Mouse (Mus musculus): Measurements from ENCODE around the gene Ccdc162. TPM values are rescaled to one million over a fixed set of nuclear protein-coding genes. Genes with fewer than 3 reads are reported as not detected.
"Not testable (repeated sequence)": the region's sequence is repeated elsewhere in the genome, so short reads cannot be mapped to it uniquely, and the experiment has no call there.

Ccdc162 gene
- polyA plus RNA-seq, 1 experiment from 2014 or later = 0.51 TPM

DNA sequence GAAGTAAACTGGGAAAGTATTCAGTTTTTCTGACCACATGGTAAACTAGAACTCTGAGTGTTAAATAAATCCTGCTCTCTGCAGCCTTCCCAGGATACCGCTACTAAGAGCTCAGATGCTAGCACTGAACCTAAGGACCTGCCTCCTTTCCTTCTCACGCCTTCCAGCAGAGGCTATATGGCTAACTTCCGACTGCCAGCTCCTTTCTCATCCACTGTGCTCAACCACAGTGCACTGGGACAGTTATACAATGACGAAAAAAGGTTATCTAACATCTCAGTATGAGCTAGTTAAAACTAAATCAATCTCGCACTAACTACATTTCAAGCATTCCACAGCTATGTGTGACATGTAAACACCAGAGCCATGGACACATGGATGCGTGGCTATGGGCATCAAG, 41.2 kb downstream of the Ccdc162 start:
- 35% methylated on average over 6 of the region's 6 CpGs for WGBS
- H3K27me3 ChIP-seq (ENCODE audit: control insufficient read depth, insufficient read depth, low read length) = no peaks in the 10 kb centered on the region
- no peak for ATAC-seq (ENCODE audit: insufficient number of reproducible peaks, insufficient read depth, low FRiP score, low read depth)

DNA sequence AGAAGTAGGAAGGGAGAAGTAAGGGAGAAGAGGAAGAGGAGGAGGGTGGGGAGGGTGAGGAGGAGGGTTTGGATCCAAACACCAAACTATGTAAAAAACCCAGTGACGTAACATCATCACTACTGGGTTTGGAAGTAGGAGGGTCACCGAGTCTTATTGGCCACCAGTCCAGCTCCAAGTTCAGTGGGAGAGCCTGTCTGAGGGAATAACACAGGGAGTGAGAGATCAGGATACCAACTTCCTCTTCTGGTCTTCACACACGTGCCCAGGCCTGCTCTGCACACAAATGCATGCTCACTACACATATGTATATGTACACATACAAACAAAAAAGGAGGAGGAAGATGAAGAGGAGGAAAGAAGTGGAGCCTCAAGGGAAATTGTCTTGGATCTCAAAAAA, 42.1 kb downstream of the Ccdc162 start:
- H3K9me3 ChIP-seq (ENCODE audit: control insufficient read depth, low read depth, low read length) = no peaks in the 10 kb centered on the region
- H3K4me1 ChIP-seq (ENCODE audit: control insufficient read depth, insufficient read depth, low read length) = peaks cover 4% of the 10 kb centered on the region; the same call in 1 of the 2 replicates
- no peak for ATAC-seq (ENCODE audit: insufficient number of reproducible peaks, insufficient read depth, low FRiP score, low read depth)
- no peaks in the 10 kb centered on the region for H3K27me3 ChIP-seq (ENCODE audit: control insufficient read depth, insufficient read depth, low read length)
- no peak overlapping the region for H3K27ac ChIP-seq (ENCODE audit: low read length)
- H3K4me3 ChIP-seq (ENCODE audit: low read depth, low read length) = no peak overlapping the region
- H3K36me3 ChIP-seq (ENCODE audit: control insufficient read depth, insufficient read depth, low read length) = no peaks in the 10 kb centered on the region
- WGBS = 68% methylated on average over 3 of the region's 3 CpGs
- no peak overlapping the region for H3K4me2 ChIP-seq (replicated peaks; ENCODE audit: low read depth, low read length)
- H3K9ac ChIP-seq (replicated peaks; ENCODE audit: low read depth, low read length) = no peak overlapping the region

More for the DNA sequence above, 41.2 kb downstream of the Ccdc162 start:
- Histone ChIP-seq H3K9ac (replicated peaks; ENCODE audit: low read depth, low read length) (no peak overlapping the region), H3K4me3 (ENCODE audit: low read depth, low read length) (no peak overlapping the region), H3K4me2 (replicated peaks; ENCODE audit: low read depth, low read length) (no peak overlapping the region), H3K9me3 (ENCODE audit: control insufficient read depth, low read depth, low read length) (no peaks in the 10 kb centered on the region), H3K27ac (ENCODE audit: low read length) (no peak overlapping the region), H3K36me3 (ENCODE audit: control insufficient read depth, insufficient read depth, low read length) (no peaks in the 10 kb centered on the region), H3K4me1 (ENCODE audit: control insufficient read depth, insufficient read depth, low read length) (peaks cover 4% of the 10 kb centered on the region; the same call in 1 of the 2 replicates)

DNA sequence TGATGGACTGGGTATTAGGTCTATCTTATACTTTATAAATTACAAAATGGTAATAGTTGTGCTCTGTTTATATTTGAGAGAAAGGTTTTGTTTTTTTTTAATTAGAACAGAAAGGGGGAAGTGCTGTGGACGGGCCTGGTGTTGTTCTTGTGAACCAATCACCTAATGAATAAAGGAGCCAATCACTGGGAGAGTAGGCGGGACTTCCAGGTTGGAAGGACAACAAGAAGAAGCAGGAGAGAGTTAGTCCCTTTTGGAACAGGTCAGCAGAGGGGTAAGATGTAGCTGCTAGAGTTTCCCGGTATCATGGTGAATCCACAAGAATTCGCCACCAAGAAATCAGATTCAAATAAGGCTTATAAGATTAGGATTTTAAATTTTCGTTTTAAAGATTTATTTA, 46.2 kb downstream of the Ccdc162 start:
- Histone ChIP-seq H3K4me2 (replicated peaks; ENCODE audit: low read depth, low read length) (no peak overlapping the region), H3K4me1 (ENCODE audit: control insufficient read depth, insufficient read depth, low read length) (no peaks in the 10 kb centered on the region), H3K27me3 (ENCODE audit: control insufficient read depth, insufficient read depth, low read length) (no peaks in the 10 kb centered on the region), H3K9me3 (ENCODE audit: control insufficient read depth, low read depth, low read length) (no peaks in the 10 kb centered on the region), H3K4me3 (ENCODE audit: low read depth, low read length) (no peak overlapping the region), H3K36me3 (ENCODE audit: control insufficient read depth, insufficient read depth, low read length) (no peaks in the 10 kb centered on the region), H3K9ac (replicated peaks; ENCODE audit: low read depth, low read length) (no peak overlapping the region), H3K27ac (ENCODE audit: low read length) (no peak overlapping the region)
- WGBS = 79% methylated on average over 5 of the region's 5 CpGs
- no peak for ATAC-seq (ENCODE audit: insufficient number of reproducible peaks, insufficient read depth, low FRiP score, low read depth)

DNA sequence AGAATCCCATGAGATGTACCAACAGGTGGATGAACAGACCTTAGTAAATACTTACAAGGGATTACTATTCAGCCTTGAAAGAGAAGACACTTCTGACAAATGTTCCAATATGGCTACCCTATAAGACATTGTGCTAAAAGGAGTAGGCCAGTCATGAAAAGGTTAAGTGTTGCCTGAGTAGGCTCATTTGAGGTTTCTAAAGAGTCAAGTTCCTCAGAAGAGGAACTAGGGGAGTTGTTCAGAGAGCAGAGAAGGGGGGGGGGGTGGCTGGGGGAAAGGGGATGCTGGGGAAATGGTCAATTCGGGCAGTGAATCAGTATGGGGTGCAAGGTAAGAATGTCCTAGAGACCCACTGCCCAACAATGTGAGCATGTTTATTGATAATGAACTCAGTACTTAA, 50.9 kb downstream of the Ccdc162 start:
- 92% methylated on average over 1 of the region's 1 CpGs for WGBS
- Histone ChIP-seq H3K27me3 (ENCODE audit: control insufficient read depth, insufficient read depth, low read length) (no peaks in the 10 kb centered on the region), H3K4me3 (ENCODE audit: low read depth, low read length) (no peak overlapping the region), H3K4me2 (replicated peaks; ENCODE audit: low read depth, low read length) (no peak overlapping the region), H3K9me3 (ENCODE audit: control insufficient read depth, low read depth, low read length) (no peaks in the 10 kb centered on the region), H3K9ac (replicated peaks; ENCODE audit: low read depth, low read length) (no peak overlapping the region), H3K4me1 (ENCODE audit: control insufficient read depth, insufficient read depth, low read length) (no peaks in the 10 kb centered on the region), H3K27ac (ENCODE audit: low read length) (no peak overlapping the region), H3K36me3 (ENCODE audit: control insufficient read depth, insufficient read depth, low read length) (no peaks in the 10 kb centered on the region)
- ATAC-seq (ENCODE audit: insufficient number of reproducible peaks, insufficient read depth, low FRiP score, low read depth) = no peak

DNA sequence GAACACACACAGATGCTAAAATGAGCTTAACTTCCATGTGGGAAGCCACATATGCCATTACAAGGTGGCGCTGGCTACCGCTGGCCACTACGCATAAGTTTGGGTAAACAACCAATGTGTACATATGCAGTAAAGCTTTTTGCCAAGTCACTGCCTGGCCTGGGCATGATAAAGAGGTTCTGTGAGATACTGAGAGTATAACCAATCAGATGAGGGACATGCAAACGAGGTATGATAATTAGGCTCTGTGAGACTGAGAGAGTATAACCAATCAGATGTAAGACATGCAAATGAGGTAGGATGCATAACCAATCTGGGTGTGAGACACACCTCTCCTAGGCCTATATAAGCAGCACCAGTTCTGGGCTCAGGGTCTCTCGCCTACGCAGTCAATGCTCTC, 56.8 kb downstream of the Ccdc162 start:
- 88% methylated on average over 6 of the region's 6 CpGs for WGBS
- not testable (repeated sequence) for H3K36me3 ChIP-seq (ENCODE audit: control insufficient read depth, insufficient read depth, low read length); H3K9ac ChIP-seq (replicated peaks; ENCODE audit: low read depth, low read length); H3K27me3 ChIP-seq (ENCODE audit: control insufficient read depth, insufficient read depth, low read length); H3K4me1 ChIP-seq (ENCODE audit: control insufficient read depth, insufficient read depth, low read length); ATAC-seq (ENCODE audit: insufficient number of reproducible peaks, insufficient read depth, low FRiP score, low read depth); H3K4me2 ChIP-seq (replicated peaks; ENCODE audit: low read depth, low read length); H3K27ac ChIP-seq (ENCODE audit: low read length); H3K9me3 ChIP-seq (ENCODE audit: control insufficient read depth, low read depth, low read length); H3K4me3 ChIP-seq (ENCODE audit: low read depth, low read length)

DNA sequence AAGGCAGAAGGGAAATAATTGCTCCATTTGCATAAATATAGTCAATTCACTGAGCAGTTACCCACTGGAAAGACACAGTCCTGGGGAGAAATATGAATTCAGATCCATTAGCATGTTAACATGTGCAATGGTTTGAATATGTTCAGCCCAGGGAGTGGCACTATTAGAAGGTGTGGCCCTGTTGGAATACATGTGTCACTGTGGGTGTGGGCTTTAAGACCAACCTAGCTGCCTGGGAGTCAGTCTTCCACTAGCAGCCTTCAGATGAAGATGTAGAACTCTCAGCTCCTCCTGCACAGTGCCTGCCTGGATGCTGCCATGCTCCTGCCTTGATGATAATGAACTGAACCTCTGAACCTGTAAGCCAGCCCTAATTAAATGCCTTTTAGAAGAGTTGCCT, 60.8 kb downstream of the Ccdc162 start:
- H3K9me3 ChIP-seq (ENCODE audit: control insufficient read depth, low read depth, low read length); H3K27me3 ChIP-seq (ENCODE audit: control insufficient read depth, insufficient read depth, low read length); H3K9ac ChIP-seq (replicated peaks; ENCODE audit: low read depth, low read length); H3K4me3 ChIP-seq (ENCODE audit: low read depth, low read length); ATAC-seq (ENCODE audit: insufficient number of reproducible peaks, insufficient read depth, low FRiP score, low read depth); H3K4me2 ChIP-seq (replicated peaks; ENCODE audit: low read depth, low read length); H3K36me3 ChIP-seq (ENCODE audit: control insufficient read depth, insufficient read depth, low read length); H3K27ac ChIP-seq (ENCODE audit: low read length): not testable (repeated sequence)
- H3K4me1 ChIP-seq (ENCODE audit: control insufficient read depth, insufficient read depth, low read length) = peaks cover 10% of the 10 kb centered on the region

DNA sequence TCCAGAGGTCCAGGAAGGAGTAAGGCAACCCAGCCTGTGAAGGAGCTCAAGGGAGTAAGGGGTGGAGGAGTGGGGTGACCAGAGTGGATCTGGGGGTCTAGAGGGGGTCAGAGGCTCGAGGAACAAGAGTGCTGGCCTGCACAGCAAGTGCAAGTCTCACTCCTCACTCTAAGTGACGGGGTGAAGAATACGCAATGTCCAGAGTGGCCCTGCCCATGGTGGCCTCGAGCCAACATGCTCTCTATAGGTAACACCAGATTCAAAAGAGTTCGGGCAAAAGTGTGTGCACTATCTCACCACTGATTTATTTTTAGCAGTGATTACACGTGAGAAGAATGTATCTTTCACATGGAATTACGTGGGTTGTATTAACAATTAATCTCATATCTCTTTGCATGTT, 63.4 kb downstream of the Ccdc162 start:
- Histone ChIP-seq H3K27me3 (ENCODE audit: control insufficient read depth, insufficient read depth, low read length) (no peaks in the 10 kb centered on the region), H3K4me1 (ENCODE audit: control insufficient read depth, insufficient read depth, low read length) (peaks cover 10% of the 10 kb centered on the region), H3K4me3 (ENCODE audit: low read depth, low read length) (no peak overlapping the region), H3K36me3 (ENCODE audit: control insufficient read depth, insufficient read depth, low read length) (no peaks in the 10 kb centered on the region), H3K4me2 (replicated peaks; ENCODE audit: low read depth, low read length) (0 out of 2 replicates have a peak overlapping the region, but pooled peaks have one; percentile 3), H3K9ac (replicated peaks; ENCODE audit: low read depth, low read length) (no peak overlapping the region), H3K9me3 (ENCODE audit: control insufficient read depth, low read depth, low read length) (no peaks in the 10 kb centered on the region), H3K27ac (ENCODE audit: low read length) (no peak overlapping the region)
- 43% methylated on average over 7 of the region's 7 CpGs for WGBS
- ATAC-seq (ENCODE audit: insufficient number of reproducible peaks, insufficient read depth, low FRiP score, low read depth) = no peak

DNA sequence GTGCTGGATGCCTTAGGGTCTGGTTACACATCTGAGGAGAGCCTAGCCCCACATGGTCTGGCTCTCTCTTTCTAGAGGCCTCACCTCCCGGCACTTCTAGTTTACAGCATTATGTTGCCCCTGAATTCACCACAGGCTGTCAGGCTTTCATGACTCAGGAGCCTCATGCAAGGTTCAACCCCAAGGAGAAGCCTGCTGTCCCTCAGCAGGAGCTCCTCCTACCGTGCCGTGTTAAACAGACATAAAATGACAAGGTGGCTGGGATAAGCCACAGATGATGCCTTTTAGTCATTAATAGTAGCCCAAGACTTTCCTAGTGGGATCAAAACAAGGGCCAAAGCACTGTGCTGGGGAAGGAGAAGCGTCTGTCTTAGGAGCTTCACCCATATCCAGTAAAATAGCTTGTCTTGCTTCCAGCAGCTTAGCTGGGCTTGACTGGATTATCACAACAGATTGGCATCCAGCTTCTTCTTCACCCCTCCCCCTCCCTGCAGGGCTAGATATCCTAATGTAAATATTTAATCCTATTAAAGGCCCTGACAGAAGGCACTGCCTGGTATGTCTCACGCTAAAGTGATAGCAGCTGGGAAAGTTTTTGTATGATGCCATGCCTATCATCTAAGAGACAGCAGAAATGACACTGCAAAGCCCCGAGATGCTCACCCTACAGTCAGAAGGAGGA, 64.2 kb downstream of the Ccdc162 start:
- ATAC-seq (ENCODE audit: insufficient number of reproducible peaks, insufficient read depth, low FRiP score, low read depth) = no peak
- no peaks in the 10 kb centered on the region for H3K9me3 ChIP-seq (ENCODE audit: control insufficient read depth, low read depth, low read length)
- no peaks in the 10 kb centered on the region for H3K36me3 ChIP-seq (ENCODE audit: control insufficient read depth, insufficient read depth, low read length)
- WGBS = 14% methylated on average over 6 of the region's 6 CpGs
- H3K27me3 ChIP-seq (ENCODE audit: control insufficient read depth, insufficient read depth, low read length) = no peaks in the 10 kb centered on the region
- no peak overlapping the region for H3K4me3 ChIP-seq (ENCODE audit: low read depth, low read length)
- peaks cover 10% of the 10 kb centered on the region for H3K4me1 ChIP-seq (ENCODE audit: control insufficient read depth, insufficient read depth, low read length)
- 0 out of 2 replicates have a peak overlapping the region, but pooled peaks have one; percentile 3 for H3K4me2 ChIP-seq (replicated peaks; ENCODE audit: low read depth, low read length)
- no peak overlapping the region for H3K9ac ChIP-seq (replicated peaks; ENCODE audit: low read depth, low read length)
- peak overlapping the region; percentile 35; the same call in 1 of the 2 replicates for H3K27ac ChIP-seq (ENCODE audit: low read length)

DNA sequence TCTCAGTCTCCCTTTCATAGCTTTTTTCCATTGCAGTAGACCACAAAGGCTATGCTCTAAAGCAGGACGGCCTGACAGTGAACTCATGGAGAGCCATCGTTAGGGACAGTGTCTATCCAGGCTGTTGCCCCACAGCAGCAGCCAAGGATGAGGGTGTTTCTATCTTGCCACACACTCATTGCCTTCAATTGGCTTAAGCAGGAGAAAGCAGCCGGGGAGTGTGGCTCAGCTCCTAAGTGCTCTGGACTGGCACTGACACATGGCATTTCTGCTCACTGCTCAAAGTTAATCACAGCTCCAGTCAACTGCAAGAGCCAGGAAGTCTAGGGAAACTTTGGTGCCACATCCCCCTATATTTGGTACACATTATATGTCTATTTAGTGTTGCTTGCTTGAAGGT, 64.9 kb downstream of the Ccdc162 start:
- Histone ChIP-seq H3K36me3 (ENCODE audit: control insufficient read depth, insufficient read depth, low read length) (no peaks in the 10 kb centered on the region), H3K4me1 (ENCODE audit: control insufficient read depth, insufficient read depth, low read length) (peaks cover 10% of the 10 kb centered on the region), H3K27me3 (ENCODE audit: control insufficient read depth, insufficient read depth, low read length) (no peaks in the 10 kb centered on the region), H3K4me3 (ENCODE audit: low read depth, low read length) (no peak overlapping the region), H3K9ac (replicated peaks; ENCODE audit: low read depth, low read length) (no peak overlapping the region), H3K4me2 (replicated peaks; ENCODE audit: low read depth, low read length) (no peak overlapping the region), H3K9me3 (ENCODE audit: control insufficient read depth, low read depth, low read length) (no peaks in the 10 kb centered on the region), H3K27ac (ENCODE audit: low read length) (no peak overlapping the region)
- WGBS = 88% methylated on average over 3 of the region's 3 CpGs
- no peak for ATAC-seq (ENCODE audit: insufficient number of reproducible peaks, insufficient read depth, low FRiP score, low read depth)
